ENCODE assay signal across 8 mouse cellular contexts in genomic region chr1:75211141-75211708, GRCm38 (mm10). TPM values are rescaled to one million over a fixed set of nuclear protein-coding genes. Genes with fewer than 3 reads are reported as not detected.
A peak's percentile ranks its signal among the peaks of the same experiment; 100 is the strongest.
DNase-seq lines count a peak whose midpoint lies in the region; ATAC-seq and TF ChIP-seq lines count a peak whose summit lies in the region.

No protein-coding gene starts in this region.

- no peaks in the 10 kb centered on the region for H3K4me1 ChIP-seq in embryonic facial prominence, embryonic 11.5 days (ENCODE audit: control insufficient read depth, insufficient read depth, low read length)
- H3K4me1 ChIP-seq in intestine, embryonic 14.5 days (replicated peaks; ENCODE audit: control insufficient read depth, insufficient read depth, low read length): peaks cover 29% of the 10 kb centered on the region
- H3K4me1 ChIP-seq in midbrain, postnatal 0 days (ENCODE audit: insufficient read depth, low read length): peaks cover 19% of the 10 kb centered on the region

- H3K9ac ChIP-seq in embryonic facial prominence, embryonic 11.5 days (replicated peaks; ENCODE audit: low read length): peak overlapping the region; percentile 92
- H3K9ac ChIP-seq in intestine, embryonic 14.5 days (ENCODE audit: low read length): peak overlapping the region; percentile 93
- peak overlapping the region; percentile 80 for H3K9ac ChIP-seq in midbrain, postnatal 0 days (replicated peaks; ENCODE audit: low read length, poor library complexity, severe bottlenecking)

- no peaks in the 10 kb centered on the region for H3K27me3 ChIP-seq in embryonic facial prominence, embryonic 11.5 days (ENCODE audit: control insufficient read depth, insufficient read depth, low read length)
- H3K27me3 ChIP-seq in intestine, embryonic 14.5 days (replicated peaks; ENCODE audit: control insufficient read depth, insufficient read depth, low read length): no peaks in the 10 kb centered on the region
- H3K27me3 ChIP-seq in midbrain, postnatal 0 days (ENCODE audit: insufficient read depth, low read length): no peaks in the 10 kb centered on the region

- H3K9me3 ChIP-seq in embryonic facial prominence, embryonic 11.5 days (replicated peaks; ENCODE audit: control insufficient read depth, low read length): no peaks in the 10 kb centered on the region
- H3K9me3 ChIP-seq in intestine, embryonic 14.5 days (ENCODE audit: control insufficient read depth, low read length): no peaks in the 10 kb centered on the region
- H3K9me3 ChIP-seq in midbrain, postnatal 0 days (ENCODE audit: low read length): no peaks in the 10 kb centered on the region

- H3K36me3 ChIP-seq in embryonic facial prominence, embryonic 11.5 days (replicated peaks; ENCODE audit: control insufficient read depth, insufficient read depth, low read depth, low read length): no peaks in the 10 kb centered on the region
- H3K36me3 ChIP-seq in intestine, embryonic 14.5 days (ENCODE audit: control insufficient read depth, insufficient read depth, low read length): peaks cover 34% of the 10 kb centered on the region
- peaks cover 26% of the 10 kb centered on the region for H3K36me3 ChIP-seq in midbrain, postnatal 0 days (ENCODE audit: insufficient read depth, low read length)

- DNase-seq in left cerebral cortex, adult 2 months (ENCODE audit: extremely low spot score in 1 of 2, low spot score in 2 of 2): no peak
- DNase-seq in left cerebral cortex, postnatal 10 days (ENCODE audit: extremely low spot score in 1 of 2, low spot score in 2 of 2): no peak
- no peak for DNase-seq in embryonic facial prominence, embryonic 11.5 days (ENCODE audit: low spot score)
- no peak for DNase-seq in intestine, embryonic 14.5 days (ENCODE audit: low spot score)
- DNase-seq in midbrain, postnatal 0 days (ENCODE audit: low spot score): no peak
- DNase-seq in adrenal gland, postnatal 10 days: no peak
- DNase-seq in gastrocnemius, postnatal 14 days: no peak
- DNase-seq in left cerebral cortex, postnatal 4 days: no peak

- 13% methylated on average over 17 of the region's 17 CpGs for WGBS in embryonic facial prominence, embryonic 11.5 days
- WGBS in intestine, embryonic 14.5 days: 12% methylated on average over 17 of the region's 17 CpGs
- 14% methylated on average over 17 of the region's 17 CpGs for WGBS in midbrain, postnatal 0 days

- peak overlapping the region; percentile 88 for H3K27ac ChIP-seq in left cerebral cortex, adult 2 months
- no peak overlapping the region for H3K27ac ChIP-seq in embryonic facial prominence, embryonic 11.5 days (replicated peaks; ENCODE audit: low read depth, low read length)
- H3K27ac ChIP-seq in intestine, embryonic 14.5 days (ENCODE audit: low read depth): no peak overlapping the region
- peak overlapping the region; percentile 70 for H3K27ac ChIP-seq in midbrain, postnatal 0 days (ENCODE audit: low read depth, low read length)

- intact Hi-C loops in left cerebral cortex, adult 2 months (cut with DNase I): no loop called here
- intact Hi-C loops in left cerebral cortex, postnatal 10 days (cut with DNase I): no loop called here
- intact Hi-C loops in gastrocnemius, postnatal 14 days (cut with DNase I; ENCODE audit: low total_unique reads): no loop called here
- intact Hi-C loops in left cerebral cortex, postnatal 4 days (cut with DNase I): no loop called here

- H3K4me3 ChIP-seq in left cerebral cortex, adult 2 months: peak overlapping the region; percentile 95
- H3K4me3 ChIP-seq in embryonic facial prominence, embryonic 11.5 days (ENCODE audit: low read depth, low read length): peak overlapping the region; percentile 87
- peak overlapping the region; percentile 99 for H3K4me3 ChIP-seq in intestine, embryonic 14.5 days (ENCODE audit: low read depth, low read length)
- peak overlapping the region; percentile 77 for H3K4me3 ChIP-seq in midbrain, postnatal 0 days (ENCODE audit: low read depth, low read length)

- no peak for TF ChIP-seq CTCF in left cerebral cortex, adult 2 months (IDR thresholded peaks at IDR 0.05)
- no peak for TF ChIP-seq CTCF in midbrain, postnatal 0 days (IDR thresholded peaks at IDR 0.05)

- H3K4me2 ChIP-seq in embryonic facial prominence, embryonic 11.5 days (ENCODE audit: low read depth, low read length): peak overlapping the region; percentile 92
- peak overlapping the region; percentile 98 for H3K4me2 ChIP-seq in intestine, embryonic 14.5 days (ENCODE audit: low read length)
- H3K4me2 ChIP-seq in midbrain, postnatal 0 days (ENCODE audit: low read depth, low read length, poor library complexity, severe bottlenecking): peak overlapping the region; percentile 90

- 0 out of 2 replicates have a peak, but pooled peaks have one; percentile 19 for ATAC-seq in embryonic facial prominence, embryonic 11.5 days (replicated peaks; ENCODE audit: insufficient number of reproducible peaks, low FRiP score, low TSS enrichment, low read depth)
- ATAC-seq in intestine, embryonic 14.5 days (replicated peaks; ENCODE audit: low FRiP score, low TSS enrichment, low read depth): no peak
- 0 out of 2 replicates have a peak, but pooled peaks have one; percentile 7 for ATAC-seq in midbrain, postnatal 0 days (ENCODE audit: low FRiP score)

RNA-seq across cellular contexts. Expression of gene Stk16, which starts 0.6 kb away (rescaled TPM):
- 10 to 100 TPM; 85.6 to 86.0 TPM for total RNA-seq in left cerebral cortex, adult 2 months (2021)
- total RNA-seq in left cerebral cortex, postnatal 10 days (2021): 10 to 100 TPM; 94.4 to 95.0 TPM
- 117 and 123 TPM in 2 replicates for polyA plus RNA-seq in embryonic facial prominence, embryonic 11.5 days (2014; fragmentation: Nextera tagmentation; extraction: Ambion mirVana)
- 116 and 131 TPM in 2 replicates for polyA plus RNA-seq in intestine, embryonic 14.5 days (2014; fragmentation: Nextera tagmentation; extraction: Ambion mirVana)
- 98.8 and 130 TPM in 2 replicates for total RNA-seq in midbrain, postnatal 0 days (2014; rRNA removed)
- polyA plus RNA-seq in midbrain, postnatal 0 days (2015; fragmentation: Nextera tagmentation; extraction: Ambion mirVana): 111 and 113 TPM in 2 replicates
- 100 to 1,000 TPM in 1 of 2 experiments, 10 to 100 TPM in 1; 91.9 to 101 TPM for total RNA-seq in adrenal gland, postnatal 10 days (2021)
- total RNA-seq in gastrocnemius, postnatal 14 days (2021): 10 to 100 TPM; 27.2 to 28.2 TPM
- total RNA-seq in left cerebral cortex, postnatal 4 days (2021): 100 to 1,000 TPM; 101 to 119 TPM

RNA-seq across cellular contexts. Expression of gene Glb1l, which starts 0.6 kb away (rescaled TPM):
- total RNA-seq in left cerebral cortex, adult 2 months (2021): 10 to 100 TPM; 12.7 to 15.6 TPM
- 10 to 100 TPM; 18.3 to 22.1 TPM for total RNA-seq in left cerebral cortex, postnatal 10 days (2021)
- polyA plus RNA-seq in embryonic facial prominence, embryonic 11.5 days (2014; fragmentation: Nextera tagmentation; extraction: Ambion mirVana): 14.1 and 15.0 TPM in 2 replicates
- polyA plus RNA-seq in intestine, embryonic 14.5 days (2014; fragmentation: Nextera tagmentation; extraction: Ambion mirVana): 15.1 and 19.2 TPM in 2 replicates
- total RNA-seq in midbrain, postnatal 0 days (2014; rRNA removed): 18.3 and 25.6 TPM in 2 replicates
- 18.2 and 18.4 TPM in 2 replicates for polyA plus RNA-seq in midbrain, postnatal 0 days (2015; fragmentation: Nextera tagmentation; extraction: Ambion mirVana)
- total RNA-seq in adrenal gland, postnatal 10 days (2021): 10 to 100 TPM; 18.3 to 26.6 TPM
- total RNA-seq in gastrocnemius, postnatal 14 days (2021): 1 to 10 TPM; 4.5 to 4.8 TPM
- total RNA-seq in left cerebral cortex, postnatal 4 days (2021): 10 to 100 TPM; 24.3 to 25.3 TPM

RNA-seq across cellular contexts. Expression of gene Tuba4a, which starts 8.4 kb away (rescaled TPM):
- 100 to 1,000 TPM; 594 to 616 TPM for total RNA-seq in left cerebral cortex, adult 2 months (2021)
- total RNA-seq in left cerebral cortex, postnatal 10 days (2021): 100 to 1,000 TPM; 456 to 464 TPM
- polyA plus RNA-seq in embryonic facial prominence, embryonic 11.5 days (2014; fragmentation: Nextera tagmentation; extraction: Ambion mirVana): 17.3 and 18.9 TPM in 2 replicates
- 68.7 and 86.5 TPM in 2 replicates for polyA plus RNA-seq in intestine, embryonic 14.5 days (2014; fragmentation: Nextera tagmentation; extraction: Ambion mirVana)
- total RNA-seq in midbrain, postnatal 0 days (2014; rRNA removed): 99.2 and 165 TPM in 2 replicates
- 87.0 and 115 TPM in 2 replicates for polyA plus RNA-seq in midbrain, postnatal 0 days (2015; fragmentation: Nextera tagmentation; extraction: Ambion mirVana)
- 100 to 1,000 TPM in 1 of 2 experiments, 10 to 100 TPM in 1; 47.1 to 104 TPM for total RNA-seq in adrenal gland, postnatal 10 days (2021)
- 100 to 1,000 TPM; 475 to 599 TPM for total RNA-seq in gastrocnemius, postnatal 14 days (2021)
- 100 to 1,000 TPM; 101 to 111 TPM for total RNA-seq in left cerebral cortex, postnatal 4 days (2021)

RNA-seq across cellular contexts. Expression of gene Atg9a, which starts 19.2 kb away (rescaled TPM):
- total RNA-seq in left cerebral cortex, adult 2 months (2021): 100 to 1,000 TPM; 131 to 132 TPM
- 100 to 1,000 TPM; 111 to 119 TPM for total RNA-seq in left cerebral cortex, postnatal 10 days (2021)
- 12.9 and 17.1 TPM in 2 replicates for polyA plus RNA-seq in embryonic facial prominence, embryonic 11.5 days (2014; fragmentation: Nextera tagmentation; extraction: Ambion mirVana)
- 24.0 and 26.3 TPM in 2 replicates for polyA plus RNA-seq in intestine, embryonic 14.5 days (2014; fragmentation: Nextera tagmentation; extraction: Ambion mirVana)
- total RNA-seq in midbrain, postnatal 0 days (2014; rRNA removed): 97.0 and 135 TPM in 2 replicates
- 71.8 and 75.6 TPM in 2 replicates for polyA plus RNA-seq in midbrain, postnatal 0 days (2015; fragmentation: Nextera tagmentation; extraction: Ambion mirVana)
- total RNA-seq in adrenal gland, postnatal 10 days (2021): 10 to 100 TPM; 35.4 to 39.1 TPM
- total RNA-seq in gastrocnemius, postnatal 14 days (2021): 10 to 100 TPM; 58.2 to 61.7 TPM
- 10 to 100 TPM; 62.7 to 75.7 TPM for total RNA-seq in left cerebral cortex, postnatal 4 days (2021)

RNA-seq across cellular contexts. Expression of gene Ankzf1, which starts 19.3 kb away (rescaled TPM):
- 10 to 100 TPM; 25.7 to 30.7 TPM for total RNA-seq in left cerebral cortex, adult 2 months (2021)
- 10 to 100 TPM; 18.2 to 19.3 TPM for total RNA-seq in left cerebral cortex, postnatal 10 days (2021)
- 16.8 TPM in 2 replicates for polyA plus RNA-seq in embryonic facial prominence, embryonic 11.5 days (2014; fragmentation: Nextera tagmentation; extraction: Ambion mirVana)
- polyA plus RNA-seq in intestine, embryonic 14.5 days (2014; fragmentation: Nextera tagmentation; extraction: Ambion mirVana): 20.2 and 23.0 TPM in 2 replicates
- 20.1 and 27.7 TPM in 2 replicates for total RNA-seq in midbrain, postnatal 0 days (2014; rRNA removed)
- polyA plus RNA-seq in midbrain, postnatal 0 days (2015; fragmentation: Nextera tagmentation; extraction: Ambion mirVana): 15.7 and 17.0 TPM in 2 replicates
- total RNA-seq in adrenal gland, postnatal 10 days (2021): 10 to 100 TPM; 14.0 to 20.8 TPM
- total RNA-seq in gastrocnemius, postnatal 14 days (2021): 1 to 10 TPM; 4.0 to 5.7 TPM
- total RNA-seq in left cerebral cortex, postnatal 4 days (2021): 10 to 100 TPM; 12.7 to 18.1 TPM

Comparison
In these comparisons a context has a peak if more than half of its experiments do, and no peak if none do; other contexts are left out.
1. H3K27ac ChIP-seq: peak in left cerebral cortex, adult 2 months (single experiment) and midbrain, postnatal 0 days (single experiment); none in embryonic facial prominence, embryonic 11.5 days (single experiment) and intestine, embryonic 14.5 days (single experiment).
2. Peak in every context shown above with its lines, with median percentiles within 50 percentile points of each other: H3K4me3 ChIP-seq, H3K4me2 ChIP-seq and H3K9ac ChIP-seq.